Mouse (Mus musculus) heart, adult 18-20 months (tissue): ENCODE measurements around the gene Dydc1. TPM values are rescaled to one million over a fixed set of nuclear protein-coding genes. Genes with fewer than 3 reads are reported as not detected.

Experiments used
- DNase-seq, 2 experiments: peaks; one replicate each; pipeline ENCODE4 v3.0.0; 2021 to 2022; ENCODE audit warnings: mixed read lengths in 1 of 2
- total RNA-seq, 2 experiments: library from RNA; stranded (reverse); gene quantifications; 2 replicates each; pipeline ENCODE4 v1.2.3; 2021

Gene Dydc1
- total RNA-seq, 2 experiments from 2014 or later, result not detected

DNA sequence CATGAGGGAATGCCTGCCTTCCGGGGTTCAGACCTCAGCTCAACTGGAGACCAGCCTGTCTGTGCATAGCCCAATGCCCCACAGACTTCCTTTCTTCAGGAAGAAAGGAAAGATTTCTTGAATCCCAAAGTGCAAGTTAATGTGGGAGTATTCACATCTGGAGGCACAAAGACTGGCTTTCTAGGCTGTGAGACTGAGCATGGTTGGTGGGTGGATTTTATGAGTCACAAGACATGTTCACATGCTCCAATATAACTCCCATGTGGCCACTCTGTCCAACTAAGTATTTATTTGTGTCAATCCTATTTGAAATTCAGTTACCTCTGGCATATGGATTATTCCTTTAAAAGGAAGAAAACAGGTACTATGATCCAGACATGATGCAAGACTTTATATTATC is 26.0 kb downstream of the Dydc1 start:
- DNase-seq, result no peak

DNA sequence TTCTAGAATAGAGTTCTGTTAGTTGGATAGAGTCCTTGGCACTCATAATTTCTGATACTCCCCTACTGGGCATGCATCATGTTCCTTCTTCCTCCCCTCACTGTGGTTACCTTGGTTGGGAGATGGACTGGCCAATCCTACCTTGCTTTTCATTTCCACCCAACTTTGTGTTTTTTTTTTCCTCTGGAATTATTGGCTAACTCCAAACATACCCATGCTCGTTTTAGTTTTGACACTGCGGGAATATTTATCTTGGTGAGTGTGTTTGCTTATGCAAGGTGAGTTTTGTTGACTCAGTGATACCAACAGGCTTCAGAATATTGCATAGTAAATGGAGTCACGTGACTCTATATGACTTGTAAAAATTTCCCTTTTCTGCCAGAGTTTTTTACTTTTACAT is 28.0 kb downstream of the Dydc1 start:
- no peak for DNase-seq

DNA sequence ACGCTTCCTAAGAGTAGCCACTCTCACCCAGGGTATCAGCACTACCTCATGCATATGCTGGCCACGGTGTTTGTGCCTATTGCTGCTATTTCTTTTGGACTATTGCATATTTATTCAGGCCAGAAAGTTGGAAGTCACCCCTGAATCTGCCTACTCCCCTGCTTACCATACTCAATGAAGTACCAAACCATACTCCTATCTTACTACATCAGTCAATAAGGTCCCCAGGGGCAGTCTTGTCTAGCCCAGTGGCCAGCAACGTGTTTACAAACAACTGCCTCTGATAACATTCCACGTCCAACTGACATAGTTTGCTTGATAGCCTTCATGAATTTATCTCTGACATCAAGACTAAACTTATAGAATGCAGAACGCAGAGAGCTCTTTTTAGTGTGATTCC is 28.5 kb downstream of the Dydc1 start:
- no peak for DNase-seq

DNA sequence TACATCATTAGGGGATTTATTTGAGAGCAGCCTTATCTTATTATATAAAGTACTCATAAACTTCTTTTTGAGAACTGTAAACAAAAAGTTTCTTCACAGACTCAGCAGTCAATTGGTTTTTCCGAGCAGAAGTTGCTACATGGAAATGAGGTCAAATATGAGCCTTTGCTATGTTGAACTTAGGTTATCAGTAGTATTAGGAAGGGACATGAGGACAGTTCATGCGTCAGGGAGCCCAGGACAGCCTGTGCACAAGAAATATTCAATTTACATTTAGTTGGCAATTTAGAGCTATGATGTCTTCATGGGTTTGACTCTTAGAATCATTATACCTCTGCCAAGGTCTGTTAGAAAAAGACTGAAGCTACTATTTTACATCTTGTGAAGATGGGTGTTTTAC is 29.6 kb downstream of the Dydc1 start:
- no peak for DNase-seq

DNA sequence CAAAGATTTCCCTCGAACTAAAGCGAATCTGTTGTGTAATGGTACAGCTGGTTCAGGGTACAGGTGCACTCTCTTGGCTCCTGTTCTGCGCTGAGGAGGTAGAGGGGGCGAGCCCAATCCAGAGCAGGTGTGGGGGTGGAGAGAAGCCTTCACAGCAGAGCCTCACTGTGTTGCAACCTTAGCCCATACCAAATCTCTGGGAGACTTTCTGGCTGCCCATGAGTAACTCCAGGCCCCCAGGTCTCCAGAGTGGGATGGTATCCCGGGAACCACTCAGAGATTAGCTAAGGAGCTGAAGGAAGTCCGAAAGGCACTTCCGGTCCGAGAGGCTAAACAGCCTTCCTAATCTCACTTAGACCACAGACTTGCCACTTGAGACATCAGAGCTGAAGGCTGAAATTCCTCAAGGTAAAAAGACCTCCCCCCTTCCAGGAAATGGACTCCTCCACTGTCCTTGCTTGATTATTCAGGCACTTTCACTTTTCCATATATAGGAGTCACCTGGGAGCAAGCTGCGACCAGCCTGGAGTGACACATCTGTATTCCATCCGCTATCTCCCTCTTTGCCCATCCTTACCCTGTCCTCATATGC is 32.2 kb downstream of the Dydc1 start, which contains the start of gene Mat1a:
TSS of gene Mat1a (plus strand) at position 183 of the 592 bp plus-strand sequence.
- DNase-seq, result no peak

DNA sequence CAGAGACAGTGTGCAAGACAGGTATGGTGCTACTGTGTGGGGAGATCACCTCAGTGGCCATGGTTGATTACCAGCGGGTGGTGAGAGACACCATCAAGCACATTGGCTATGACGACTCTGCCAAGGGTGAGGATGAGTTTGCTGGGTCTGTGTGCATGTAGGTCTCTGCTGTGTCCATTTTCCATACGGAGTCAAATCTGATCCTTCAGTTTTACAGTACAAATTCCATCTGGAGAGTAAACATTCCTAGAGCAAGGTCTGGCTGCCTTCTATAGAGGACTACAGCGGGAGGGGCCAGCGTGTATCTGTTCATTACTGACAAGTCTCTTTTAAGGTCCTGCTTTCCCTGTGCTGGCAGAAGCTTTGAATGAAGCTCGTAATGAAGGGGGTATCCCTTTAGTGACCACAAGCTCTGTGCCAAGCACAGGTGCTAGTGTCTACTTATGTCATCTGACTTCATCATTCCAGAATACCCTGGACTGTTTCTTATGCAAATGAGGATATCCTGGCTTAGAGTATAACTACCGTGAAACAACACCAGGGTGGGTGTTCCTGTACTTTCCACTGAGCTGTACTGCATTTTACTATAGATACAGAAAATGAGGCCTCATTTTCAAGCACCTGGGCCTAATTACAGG is 38.4 kb downstream of the Dydc1 start:
- no peak for DNase-seq

DNA sequence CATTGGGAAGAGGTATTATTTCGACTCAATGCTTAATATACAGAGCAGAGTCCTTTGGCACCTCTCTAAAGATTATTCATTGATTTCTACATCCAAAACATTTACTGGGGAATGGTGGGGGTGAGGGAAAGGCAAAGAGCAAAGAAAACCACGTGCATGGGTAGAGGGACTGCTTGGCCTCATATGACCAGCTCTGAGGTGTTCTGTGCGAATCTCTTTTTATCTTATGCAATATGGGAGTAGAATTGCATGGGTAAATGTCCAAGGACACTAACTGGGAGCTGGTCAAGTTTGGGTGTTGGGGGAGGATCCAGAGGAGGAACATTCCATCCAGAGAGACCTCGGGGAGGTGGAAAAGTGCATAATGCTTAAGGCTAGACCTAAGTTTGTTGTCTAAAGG is 40.2 kb downstream of the Dydc1 start:
- DNase-seq, result no peak

DNA sequence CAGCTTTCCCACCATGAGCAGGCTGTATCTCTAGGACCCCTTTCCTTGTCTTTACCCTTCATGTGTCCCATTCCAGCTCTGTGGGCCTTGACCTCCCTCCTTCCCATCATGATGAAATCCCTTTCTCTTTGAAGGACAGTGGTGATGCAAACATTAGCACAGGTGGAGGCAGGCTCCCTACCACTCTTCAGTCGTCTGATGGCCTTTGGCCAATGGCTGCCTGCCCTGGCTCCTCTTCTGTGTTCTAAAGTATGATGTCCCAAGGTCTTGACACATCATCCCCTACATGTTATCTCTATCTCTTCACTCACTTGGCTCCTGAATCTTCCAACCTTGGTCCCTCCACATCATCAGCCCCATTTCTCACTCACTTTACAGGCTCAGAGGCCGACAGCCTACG is 43.6 kb downstream of the Dydc1 start:
- no peak for DNase-seq

DNA sequence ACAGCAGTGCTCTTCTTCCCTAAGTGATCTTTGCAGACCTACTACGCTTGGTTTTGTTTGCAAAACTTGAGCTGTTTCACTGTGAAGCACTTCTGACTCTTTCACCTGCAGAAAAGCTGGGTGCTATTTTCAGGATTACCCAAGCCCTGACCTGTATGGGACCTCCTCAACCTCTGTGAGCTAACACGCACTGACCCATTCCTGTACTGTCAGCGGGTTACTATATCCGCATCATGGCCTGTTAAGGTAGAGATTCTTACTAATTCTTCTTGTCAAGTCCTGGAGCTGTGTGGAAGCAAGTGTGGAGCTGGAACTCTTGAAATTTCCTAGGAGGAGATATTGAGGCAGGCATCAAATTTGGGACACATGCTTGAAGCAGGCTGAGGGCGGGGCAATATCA is 52.0 kb downstream of the Dydc1 start:
- no peak for DNase-seq

DNA sequence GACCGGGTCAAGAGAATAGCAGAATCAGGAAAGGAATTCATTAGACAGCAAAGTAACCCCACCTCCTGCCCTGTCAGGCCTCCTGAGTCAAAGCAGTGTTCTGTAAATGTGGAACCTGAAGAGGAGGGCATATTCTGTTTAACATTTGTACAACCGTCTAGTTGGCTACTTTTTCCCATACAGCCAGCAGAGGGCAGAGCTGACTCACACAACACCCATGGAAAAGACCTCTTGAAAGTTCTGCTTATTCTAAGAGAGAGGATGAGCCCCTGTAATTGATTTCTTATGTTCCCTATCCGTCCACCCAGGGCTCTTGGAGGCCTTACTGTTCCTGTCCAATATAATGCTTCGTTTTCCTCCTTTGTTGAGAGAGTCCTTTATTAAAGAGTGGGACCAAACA is 55.3 kb downstream of the Dydc1 start:
- DNase-seq, result peak in 1 of 2 experiments; percentile 30

DNA sequence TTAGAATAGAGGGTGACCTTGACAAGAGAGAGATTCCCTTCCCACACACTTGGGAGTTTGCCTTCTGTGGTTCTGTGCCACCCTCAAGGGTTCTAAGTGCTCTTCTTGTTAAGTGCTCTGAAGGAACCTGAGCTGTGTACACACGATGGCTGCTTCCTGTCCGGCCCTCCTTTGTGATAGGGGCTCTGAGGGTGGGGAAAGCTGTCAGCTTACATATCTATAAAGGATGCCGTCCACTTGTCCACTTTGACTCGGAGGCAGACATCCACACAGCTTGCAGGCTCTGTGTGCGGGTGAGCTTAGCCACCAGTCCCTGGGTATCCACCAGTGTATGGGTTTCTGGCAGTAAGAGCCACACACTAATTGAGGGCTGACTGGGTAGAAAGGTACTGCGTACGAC is 58.8 kb downstream of the Dydc1 start, which contains the start of gene Sftpa1:
TSS of gene Sftpa1 (plus strand) at position 243 of the 400 bp plus-strand sequence.
- no peak for DNase-seq

DNA sequence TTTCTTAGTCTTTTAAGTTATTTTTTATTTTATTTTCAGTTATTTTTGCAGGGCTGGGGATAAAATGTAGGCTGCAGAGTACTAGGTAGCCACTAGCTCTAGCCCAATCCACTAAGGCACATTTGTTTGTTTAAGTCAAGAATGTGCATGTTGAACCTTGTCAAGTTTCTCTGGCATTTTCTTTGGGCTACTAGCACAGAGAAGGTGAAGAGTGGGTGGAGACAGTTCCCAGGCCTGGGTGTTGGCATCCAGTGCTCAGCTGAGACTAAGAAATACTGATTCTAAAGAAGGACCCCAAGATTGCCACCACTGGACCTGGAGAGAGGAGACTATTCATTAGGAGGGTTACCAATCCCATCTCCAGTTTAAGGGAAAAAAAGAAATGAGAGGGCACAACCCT is 64.3 kb downstream of the Dydc1 start:
- DNase-seq, result no peak

DNA sequence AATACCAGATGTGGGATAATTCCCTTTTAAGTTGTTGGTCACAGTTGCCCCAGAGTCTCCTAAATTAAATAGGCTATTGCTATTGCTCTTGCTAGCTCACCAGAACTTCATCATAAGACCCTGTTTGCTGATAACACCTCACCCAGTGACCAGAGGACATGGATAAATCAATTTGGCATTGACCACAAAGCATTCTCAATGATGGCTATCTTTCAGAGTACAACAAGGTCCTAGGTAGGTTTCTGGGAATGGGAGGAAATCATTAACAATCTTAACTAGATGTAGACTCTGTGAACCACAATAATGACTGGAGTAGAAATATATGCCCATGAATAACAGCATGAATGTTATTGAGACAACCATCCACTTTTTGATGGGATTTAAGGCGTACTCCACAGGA is 68.0 kb downstream of the Dydc1 start:
- no peak for DNase-seq

Other genes with a start within 250 kb of the Dydc1 start
- under 1 TPM; 0.60 to 0.93 TPM for gene Sh2d4b, start 179.6 kb upstream of the Dydc1 start, total RNA-seq
- gene Tspan14, start 106.1 kb upstream of the Dydc1 start, total RNA-seq, result 10 to 100 TPM; 13.8 to 18.2 TPM
- 10 to 100 TPM; 33.8 to 46.0 TPM for gene Fam213a, start 59.1 kb upstream of the Dydc1 start, total RNA-seq
- not detected for gene Dydc2, start 3.7 kb upstream of the Dydc1 start, total RNA-seq
- not detected for gene Mat1a, start 32.1 kb downstream of the Dydc1 start, total RNA-seq
- gene Sftpa1, start 58.9 kb downstream of the Dydc1 start, total RNA-seq, result 1 to 10 TPM in 1 of 2 experiments, not detected in 1; 6.4 TPM
- not detected for gene Mbl1, start 78.5 kb downstream of the Dydc1 start, total RNA-seq
- gene Sftpd, start 112.2 kb downstream of the Dydc1 start, total RNA-seq, result under 1 TPM in 1 of 2 experiments, not detected in 1; 0.67 TPM
- gene Gm2832, start 205.9 kb downstream of the Dydc1 start, total RNA-seq, result not detected